Mouse (Mus musculus): ENCODE results near the gene Ksr2.

Ksr2 gene

DNA sequence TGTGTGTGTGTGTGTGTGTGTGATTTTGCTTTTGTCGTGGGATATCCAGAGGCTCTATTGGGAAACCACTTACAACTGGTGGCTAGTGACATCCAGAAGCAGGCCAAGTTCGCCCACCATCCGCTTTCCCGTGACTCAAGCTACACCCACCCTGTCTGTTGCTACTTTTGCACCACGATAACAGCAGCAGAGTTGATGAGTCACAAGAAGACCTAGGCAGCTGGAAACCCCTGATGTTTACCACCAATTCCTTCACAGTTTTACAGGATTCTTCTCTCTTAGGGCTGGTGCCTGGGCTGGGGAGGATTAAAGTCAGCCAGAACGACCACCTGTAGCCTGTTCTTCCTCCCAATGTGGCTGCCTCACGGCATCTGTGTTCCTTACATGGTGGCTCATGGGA is 277.5 kb downstream of the Ksr2 start:
- DNase-seq (ENCODE audit: low spot score), result no peak

DNA sequence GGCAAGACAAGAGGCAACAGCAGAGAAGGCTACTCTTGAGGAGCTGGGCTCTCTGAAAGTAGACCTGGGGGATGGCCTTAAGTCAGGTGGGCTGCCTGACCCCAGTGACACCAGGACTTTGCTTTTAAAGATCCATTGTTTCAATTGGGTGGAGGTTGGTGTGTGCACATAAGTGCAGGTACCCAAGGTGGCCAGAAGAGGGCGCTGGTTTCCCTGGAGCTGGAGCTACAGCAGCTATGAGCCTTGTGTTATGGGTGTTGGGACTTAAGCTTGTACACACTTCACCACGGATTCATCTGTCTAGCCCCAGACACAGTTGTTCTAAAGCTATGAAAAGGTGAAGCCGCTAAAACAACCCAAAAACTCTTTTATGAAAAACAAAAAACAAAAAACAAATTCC is 279.8 kb downstream of the Ksr2 start:
- DNase-seq (ENCODE audit: low spot score), result no peak

DNA sequence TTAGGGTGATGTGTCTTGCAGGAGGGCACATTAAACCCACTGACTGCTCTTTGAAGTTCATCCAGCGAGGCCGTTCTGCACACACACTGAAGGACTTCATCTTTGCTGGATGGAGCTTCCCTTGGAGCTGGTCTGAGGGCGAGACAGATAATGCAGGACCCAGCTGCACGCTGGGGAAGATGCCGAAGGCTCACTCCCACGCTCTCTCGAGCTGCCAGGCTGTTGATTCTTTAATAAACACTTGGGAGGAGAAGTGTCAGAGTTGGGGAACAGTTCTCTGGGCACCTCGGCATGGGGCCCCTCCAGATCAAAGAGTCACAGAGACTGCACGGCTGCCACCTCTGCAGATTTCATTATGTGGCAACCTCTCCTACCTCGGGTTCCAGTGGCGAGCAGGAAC is 280.8 kb downstream of the Ksr2 start:
- no peak for DNase-seq (ENCODE audit: low spot score)

DNA sequence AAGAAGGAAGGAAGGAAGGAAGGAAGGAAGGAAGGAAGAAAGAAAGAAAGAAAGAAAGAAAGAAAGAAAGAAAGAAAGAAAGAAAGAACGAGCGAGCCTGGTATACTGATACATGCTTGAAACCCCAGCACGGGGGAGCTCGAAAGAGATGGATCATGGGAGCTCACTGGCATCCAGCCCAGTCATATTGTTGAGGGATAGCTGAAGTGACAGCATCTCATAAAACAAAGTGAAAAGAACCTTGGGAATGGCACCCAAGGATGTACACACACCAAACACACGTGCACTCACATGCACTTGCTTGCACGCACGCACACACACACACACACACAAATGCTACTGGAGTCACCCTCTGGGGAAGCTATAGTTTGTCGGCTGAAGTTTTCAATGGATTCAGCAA is 282.6 kb downstream of the Ksr2 start:
- no peak for DNase-seq (ENCODE audit: low spot score)

DNA sequence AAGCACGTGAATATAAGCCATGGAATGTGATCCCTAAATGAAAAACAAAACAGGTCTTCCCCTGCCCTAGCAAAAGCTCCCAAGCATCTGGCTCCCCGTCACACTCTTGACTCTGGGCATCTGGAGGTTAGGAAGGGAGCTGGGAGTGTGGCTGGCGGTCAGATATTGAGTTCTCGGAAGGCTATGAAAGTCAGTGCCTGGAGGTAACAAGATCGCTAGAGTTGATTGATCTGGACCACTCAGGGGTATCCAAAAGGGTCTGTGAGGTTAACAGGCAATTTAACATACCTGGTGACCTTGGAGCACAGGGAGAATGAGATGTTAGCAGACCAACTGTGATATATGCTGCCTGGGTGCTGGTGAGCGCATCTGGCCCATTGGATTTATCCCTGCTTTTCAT is 283.8 kb downstream of the Ksr2 start:
- no peak for DNase-seq (ENCODE audit: low spot score)

DNA sequence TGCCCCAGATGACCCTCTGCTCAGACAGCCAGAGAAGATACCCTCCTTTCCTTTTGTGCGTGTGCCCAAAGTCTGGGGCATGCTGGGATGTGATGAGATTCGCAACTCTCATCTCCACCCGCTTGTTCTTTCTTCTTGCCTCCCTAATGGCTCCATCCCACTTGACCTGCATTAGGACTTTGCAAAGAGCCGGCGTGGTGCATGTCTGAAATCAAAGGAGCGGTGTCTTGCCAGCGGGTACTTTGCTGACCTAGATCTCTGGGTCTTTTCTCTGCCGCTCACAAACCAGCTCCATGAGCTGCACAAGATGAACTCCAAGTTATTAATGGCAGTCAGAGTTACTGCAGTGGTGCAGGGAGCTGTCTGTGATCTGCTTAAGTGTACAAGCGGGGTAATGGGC is 290.6 kb downstream of the Ksr2 start:
- DNase-seq (ENCODE audit: low spot score), result no peak

DNA sequence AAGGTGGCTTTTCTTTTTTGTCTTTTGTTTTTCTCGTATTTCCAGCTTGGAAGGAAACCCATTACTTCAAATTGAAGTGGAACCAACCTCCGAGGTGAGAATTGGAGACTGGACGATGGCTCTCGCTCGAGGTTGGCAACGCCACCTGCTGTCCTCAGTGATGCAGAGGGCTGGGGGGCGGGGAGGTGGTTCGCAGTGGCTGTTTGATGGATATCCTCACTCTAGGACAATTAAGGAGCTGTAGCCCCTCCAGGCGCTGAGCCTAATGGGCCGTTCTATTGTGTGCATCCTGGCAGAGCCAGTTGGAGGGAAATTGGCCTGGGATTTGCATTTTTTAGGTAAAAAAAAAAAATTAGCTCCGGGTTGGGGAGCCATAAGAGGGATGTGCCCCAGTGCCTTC is 292.8 kb downstream of the Ksr2 start:
- no peak for DNase-seq (ENCODE audit: low spot score)

DNA sequence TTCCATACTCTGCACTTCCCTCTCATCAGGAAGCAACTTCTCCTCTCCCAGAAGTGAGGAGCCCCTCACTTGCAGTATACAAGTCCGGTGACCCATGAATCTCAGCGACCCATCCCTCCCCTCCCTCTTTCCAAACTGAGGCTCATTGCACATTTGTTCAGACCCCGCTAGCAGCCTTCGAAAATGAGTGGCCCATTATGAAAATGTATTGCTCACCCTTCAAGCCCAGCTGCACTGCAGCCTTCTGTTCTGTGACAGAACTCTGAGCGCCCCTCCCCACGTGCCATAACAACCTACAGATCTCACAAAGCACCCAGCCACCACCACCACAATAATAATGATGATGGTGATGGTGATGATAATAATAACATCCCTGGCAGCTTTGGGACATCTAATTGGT is 295.5 kb downstream of the Ksr2 start:
- DNase-seq (ENCODE audit: low spot score), result no peak

DNA sequence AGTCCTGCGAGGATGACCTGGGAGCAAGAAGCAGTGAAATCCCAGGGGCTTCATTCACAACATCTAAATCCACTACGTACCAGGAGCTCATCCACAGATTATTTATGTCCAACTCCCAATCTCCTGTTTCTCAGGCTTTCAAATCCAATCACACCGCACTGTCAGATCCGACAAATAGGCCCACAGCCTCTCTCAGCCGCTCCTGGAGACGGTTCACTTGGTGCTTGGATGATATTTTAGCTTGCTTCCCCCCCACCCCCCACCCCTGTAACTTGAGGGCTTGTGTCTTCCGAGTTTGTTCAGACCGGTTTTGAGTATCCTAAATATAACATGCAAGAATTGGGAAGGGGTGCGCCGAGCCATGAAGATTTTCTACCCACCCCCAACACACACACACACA is 297.8 kb downstream of the Ksr2 start:
- no peak for DNase-seq (ENCODE audit: low spot score)

DNA sequence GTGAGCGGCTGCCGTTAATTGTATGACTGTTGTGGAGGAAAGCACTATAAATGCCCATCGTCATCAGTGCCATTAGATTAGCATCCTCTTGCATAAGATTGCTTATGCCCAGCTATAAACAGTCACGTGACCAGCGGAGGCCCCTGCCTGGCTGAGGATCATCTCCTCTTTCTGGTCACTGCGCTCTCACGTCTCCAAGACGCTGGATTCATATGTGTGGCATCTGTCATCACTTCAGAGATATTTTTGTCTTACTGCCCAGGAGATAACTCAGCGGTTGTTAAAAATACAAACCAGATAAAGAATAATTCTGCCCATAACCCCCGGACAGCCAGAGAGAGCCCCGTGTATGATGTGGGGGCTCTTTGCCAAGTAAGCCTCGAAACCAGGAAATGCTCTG is 298.4 kb downstream of the Ksr2 start:
- DNase-seq (ENCODE audit: low spot score), result no peak

DNA sequence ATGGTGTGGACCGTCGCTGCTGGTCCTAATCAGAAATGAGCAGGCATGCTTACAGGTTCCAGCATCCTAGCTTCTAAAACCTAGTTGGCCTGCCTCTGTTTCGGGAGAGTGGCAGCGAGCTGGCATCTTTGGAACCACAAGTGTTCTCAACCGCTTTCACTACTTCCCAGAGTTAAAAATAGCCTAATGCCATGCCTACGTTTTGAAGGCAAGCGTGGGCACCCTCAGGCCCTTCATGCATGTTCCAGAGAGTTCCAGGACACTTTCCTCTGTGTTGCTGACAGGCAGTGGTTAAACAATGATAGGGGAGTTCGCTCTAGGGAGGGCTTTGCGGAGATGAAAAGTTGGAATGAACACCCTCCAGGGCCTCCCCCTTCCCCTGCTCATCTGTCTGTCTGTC is 303.3 kb downstream of the Ksr2 start:
- DNase-seq (ENCODE audit: low spot score), result no peak

DNA sequence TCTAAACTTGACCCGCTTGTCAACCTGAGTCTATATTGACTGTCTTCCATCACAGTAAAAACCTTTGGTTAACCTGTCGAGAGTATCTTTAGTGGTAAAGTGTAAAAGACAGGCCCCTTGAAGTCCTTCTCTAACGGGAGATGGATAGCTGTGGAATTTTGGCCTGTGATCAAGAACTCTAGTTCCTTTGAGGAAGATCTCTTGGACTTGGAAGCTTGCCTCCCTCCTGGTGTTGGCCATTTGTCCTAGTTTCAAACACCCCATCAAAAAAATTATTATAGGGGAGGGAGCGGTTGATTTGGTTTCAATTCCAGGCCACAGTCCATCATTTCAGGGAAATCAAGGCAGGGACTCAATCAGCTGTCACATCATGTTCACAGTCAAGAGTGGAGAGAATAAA is 309.5 kb downstream of the Ksr2 start:
- DNase-seq (ENCODE audit: low spot score), result no peak

DNA sequence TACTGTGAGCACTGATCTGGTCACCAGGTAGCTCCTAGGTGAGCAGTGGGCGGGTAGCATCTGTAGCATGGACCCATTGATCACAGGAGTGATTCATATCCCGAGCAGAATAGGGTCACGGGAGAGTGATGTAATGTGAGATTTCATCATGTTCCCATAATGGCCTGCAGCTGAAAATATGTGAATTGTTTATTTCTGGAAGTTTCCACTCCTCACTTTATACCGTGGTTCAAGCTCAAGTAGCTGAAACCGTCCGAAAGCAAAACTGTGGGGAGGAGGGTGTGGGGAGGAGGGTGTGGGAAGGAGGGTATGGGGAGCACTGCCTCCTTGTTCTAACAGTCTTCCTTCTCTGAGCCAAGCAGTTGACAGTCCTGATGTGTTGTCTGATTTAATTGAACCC is 312.7 kb downstream of the Ksr2 start:
- no peak for DNase-seq (ENCODE audit: low spot score)

DNA sequence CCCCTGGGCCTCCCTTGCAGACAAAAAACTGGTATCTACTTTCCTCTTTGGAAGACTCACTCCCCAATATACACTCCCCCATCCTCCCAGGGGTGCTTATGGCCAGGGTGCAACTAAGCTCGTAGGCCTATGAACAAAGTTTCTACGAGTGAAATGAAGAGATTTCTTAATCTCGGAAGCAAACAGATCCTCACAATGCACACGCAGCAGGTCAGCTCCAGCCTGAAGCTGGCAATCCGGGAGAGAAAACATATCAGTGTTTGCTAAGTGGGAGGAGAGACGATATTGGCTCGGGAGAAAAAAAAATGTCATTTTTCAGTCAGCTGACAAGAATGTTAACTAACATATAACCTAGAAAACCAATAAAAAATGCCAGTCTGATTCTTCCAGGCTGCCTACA is 313.3 kb downstream of the Ksr2 start:
- no peak for DNase-seq (ENCODE audit: low spot score)

DNA sequence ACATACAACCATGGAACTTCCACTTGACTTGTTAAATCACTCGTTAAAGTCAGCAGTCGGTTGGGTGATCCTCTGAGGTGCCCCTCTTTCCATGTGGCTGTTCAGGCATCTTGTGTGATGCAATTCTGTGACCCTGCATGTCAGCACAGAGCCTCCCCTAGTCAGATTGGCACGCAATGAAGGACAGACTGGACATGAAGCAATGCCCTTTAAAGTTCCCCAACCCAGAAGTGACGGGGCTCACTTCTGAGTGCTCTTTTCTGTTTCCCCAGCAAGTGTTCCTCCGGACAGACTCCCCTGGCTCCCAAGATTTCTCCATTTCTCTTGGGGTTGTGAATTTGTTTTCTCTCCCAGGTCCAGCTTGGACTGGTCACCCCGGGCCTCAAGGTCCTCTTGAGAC is 317.5 kb downstream of the Ksr2 start:
- DNase-seq (ENCODE audit: low spot score), result no peak

DNA sequence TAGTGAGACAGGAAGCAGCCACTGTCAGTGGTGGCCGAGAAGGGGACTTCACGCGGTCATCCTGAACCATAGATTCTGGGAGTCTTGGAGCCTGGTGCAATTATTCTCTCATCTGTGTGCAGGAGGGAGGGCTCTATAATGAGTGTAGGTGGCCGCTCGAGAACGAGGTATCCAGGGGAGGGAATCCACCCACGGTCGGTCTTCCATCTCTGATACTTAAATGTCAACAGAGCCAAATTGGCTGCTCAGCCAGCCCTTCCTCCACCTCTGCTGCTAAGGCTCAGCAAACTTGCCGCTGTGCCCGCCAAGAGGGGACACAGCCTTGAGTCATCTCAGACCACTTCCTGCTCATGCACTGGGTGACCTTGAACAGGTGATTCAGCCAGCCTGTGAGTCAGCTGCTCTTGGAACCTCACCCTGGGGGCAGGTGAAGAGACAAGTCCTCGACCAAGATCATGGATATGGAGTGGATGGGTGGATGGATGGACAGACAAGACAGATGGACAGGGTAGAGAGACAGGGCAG is 330.9 kb downstream of the Ksr2 start:
- no peak for DNase-seq (ENCODE audit: low spot score)

DNA sequence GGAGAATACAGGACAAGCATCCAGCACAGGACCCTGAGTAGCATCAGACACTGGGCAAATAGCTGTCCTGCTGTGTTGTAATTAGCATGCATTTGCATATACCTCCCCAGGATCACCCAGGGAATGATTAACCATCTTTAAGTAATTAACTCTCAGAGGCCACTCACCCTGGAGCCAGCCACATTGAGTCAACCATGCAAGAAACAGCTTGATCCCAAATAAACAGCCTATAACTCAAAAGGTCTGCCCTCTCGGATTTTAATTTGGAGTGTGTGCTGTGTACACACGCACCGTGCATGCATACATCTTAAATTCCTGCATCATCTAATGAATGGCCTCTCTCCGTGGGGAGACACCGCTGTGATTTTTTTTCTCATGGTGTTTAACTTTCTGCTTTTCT is 335.6 kb downstream of the Ksr2 start:
- no peak for DNase-seq (ENCODE audit: low spot score)

DNA sequence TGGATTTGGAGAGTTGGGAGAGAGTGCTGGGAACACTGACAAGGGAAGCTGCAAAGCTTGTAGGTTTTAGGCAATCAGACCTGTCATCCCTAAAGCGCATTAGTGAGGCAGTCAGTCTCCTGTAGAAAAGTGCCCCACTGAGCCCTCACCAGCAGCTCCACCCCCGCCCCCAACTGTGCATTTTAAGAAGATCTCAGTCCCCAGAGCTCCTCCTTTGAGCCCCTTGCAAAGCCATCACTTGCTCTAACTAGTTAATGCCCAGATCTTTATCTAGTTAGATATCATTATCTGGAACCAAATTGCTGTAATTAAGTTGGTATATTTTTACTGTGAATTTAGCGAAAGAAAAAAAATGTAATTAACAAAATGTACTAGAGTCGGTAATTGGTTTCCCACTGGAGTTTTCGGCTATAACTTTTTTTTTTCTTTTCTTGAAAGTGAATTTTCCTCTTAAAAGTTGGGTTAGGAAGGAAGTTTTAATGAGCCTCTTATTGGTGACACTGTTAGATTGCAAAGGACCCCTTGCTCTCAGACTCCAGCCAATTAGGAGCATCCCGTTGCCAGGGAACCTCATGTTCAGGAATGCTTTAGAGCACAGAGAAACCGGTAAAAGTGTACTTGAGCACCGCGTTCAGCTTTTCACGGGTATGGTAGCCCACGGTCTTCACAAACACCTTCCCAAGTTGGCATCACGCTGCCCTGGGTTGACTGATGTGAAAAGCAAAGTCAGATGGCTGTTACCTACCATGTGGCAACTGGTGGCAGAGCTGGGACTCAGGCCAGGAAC is 344.1 kb downstream of the Ksr2 start:
- DNase-seq (ENCODE audit: low spot score), result no peak

DNA sequence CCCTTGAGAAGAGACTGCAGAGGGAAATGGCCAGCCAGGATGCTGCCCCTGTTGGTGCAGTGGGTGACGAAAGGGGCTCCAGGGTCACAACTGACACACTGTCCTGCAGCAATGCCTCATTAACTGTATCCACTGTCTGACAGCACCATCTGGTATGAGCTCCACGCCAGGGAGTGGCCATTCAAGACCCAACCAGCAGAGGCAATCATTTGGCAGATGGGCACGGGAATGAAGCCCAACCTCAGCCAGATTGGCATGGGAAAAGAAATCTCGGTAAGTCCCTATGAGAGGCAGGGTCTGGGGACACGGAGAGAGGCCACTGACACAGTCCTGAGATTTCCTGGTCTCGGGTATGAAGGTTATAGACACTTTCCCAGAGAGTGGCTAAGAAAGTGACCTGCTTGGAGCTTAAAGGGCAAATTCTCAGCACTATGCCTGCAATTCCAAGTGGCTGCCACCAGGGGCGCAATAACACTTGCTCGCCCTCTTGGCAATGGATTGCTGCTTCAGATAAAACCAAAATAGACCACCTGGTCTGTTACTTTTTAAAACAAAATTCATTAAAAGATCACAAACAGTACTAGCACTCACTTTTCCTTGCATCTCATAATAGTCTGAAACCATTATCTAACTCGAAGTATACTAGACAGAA is 347.5 kb downstream of the Ksr2 start:
- DNase-seq (ENCODE audit: low spot score), result no peak

DNA sequence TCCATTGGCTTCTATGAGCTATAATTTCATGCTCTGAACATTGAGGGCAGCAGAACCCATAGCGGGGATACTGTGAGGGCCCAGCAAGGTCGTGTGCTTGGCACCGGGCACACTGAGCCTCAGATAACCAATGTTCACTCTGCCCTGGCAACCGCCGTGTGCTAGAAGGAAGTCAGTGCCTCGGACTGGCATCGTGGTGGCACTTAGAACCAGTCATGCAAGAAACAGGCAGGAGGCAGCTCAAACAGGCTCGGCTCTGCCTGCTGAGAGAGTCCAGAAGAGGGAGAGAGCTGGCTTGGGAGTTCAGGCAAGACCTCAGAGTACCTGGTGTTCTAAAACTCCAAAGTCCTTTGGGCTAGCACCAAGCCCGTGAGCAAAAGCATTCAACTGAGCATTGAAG is 350.7 kb downstream of the Ksr2 start:
- DNase-seq (ENCODE audit: low spot score), result no peak

DNA sequence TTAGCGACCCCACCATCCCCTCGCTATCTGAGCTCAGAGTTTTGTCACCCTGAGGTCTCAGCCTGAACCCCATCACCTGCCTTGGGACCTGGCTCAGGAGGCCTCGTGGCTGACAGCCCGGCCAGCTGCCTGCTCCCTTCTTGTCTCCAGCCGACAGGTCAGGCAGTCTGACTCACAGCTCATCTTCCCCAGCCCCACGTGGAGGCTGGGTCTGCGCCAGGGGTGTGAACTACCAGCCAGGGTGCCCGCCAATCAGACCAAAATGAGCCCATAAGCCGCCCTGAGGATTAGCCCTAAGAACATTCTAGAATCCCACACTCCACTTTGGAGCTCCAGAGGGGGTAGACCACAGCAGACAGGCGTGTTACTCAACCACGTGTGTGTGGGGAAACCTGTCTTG is 365.4 kb downstream of the Ksr2 start:
- no peak for DNase-seq (ENCODE audit: low spot score)

DNA sequence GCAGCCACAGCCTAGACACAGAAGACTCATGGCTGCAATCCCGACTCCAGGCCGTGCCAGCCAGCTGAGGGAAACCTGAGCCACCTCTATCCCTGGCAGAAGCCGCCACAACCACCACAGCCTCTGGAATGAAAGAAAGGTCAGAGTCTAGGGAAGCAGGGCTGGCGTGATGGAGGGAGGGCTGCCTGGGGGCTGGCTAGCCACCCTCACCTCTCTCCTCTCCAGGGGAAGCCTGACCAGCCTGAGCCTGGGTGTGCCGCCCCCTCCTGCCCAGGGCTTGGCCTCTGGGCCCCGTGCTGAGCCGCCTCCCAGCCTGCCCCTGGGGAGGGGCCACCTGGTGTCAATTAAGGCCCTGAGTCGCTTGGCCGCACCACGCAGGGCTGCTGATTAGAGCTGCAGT is 366.9 kb downstream of the Ksr2 start, which contains the start of gene Nos1:
Gene Nos1, plus strand, starts transcription at position 352 of the 400 bp plus-strand sequence.
- DNase-seq (ENCODE audit: low spot score), result no peak

DNA sequence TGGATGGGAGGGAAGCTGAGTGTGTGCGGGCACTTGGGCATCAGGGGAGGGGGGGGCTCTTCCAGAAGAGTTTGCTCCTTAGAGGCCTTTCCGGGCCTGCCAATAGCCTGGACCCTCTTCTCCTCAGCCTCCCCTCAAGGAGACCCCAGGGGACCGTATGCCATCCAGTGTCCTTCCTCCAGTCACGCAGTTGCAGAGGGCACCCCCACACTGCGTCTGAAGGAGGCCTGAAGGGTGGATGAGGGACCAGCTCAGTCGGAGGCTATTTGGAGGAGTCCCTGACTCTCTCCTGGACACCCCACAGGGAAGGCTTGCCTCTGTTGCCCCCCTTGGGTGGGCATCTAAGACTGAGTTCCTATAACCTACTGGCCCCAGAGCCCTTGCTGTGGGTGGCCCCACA is 367.4 kb downstream of the Ksr2 start:
- no peak for DNase-seq (ENCODE audit: low spot score)

DNA sequence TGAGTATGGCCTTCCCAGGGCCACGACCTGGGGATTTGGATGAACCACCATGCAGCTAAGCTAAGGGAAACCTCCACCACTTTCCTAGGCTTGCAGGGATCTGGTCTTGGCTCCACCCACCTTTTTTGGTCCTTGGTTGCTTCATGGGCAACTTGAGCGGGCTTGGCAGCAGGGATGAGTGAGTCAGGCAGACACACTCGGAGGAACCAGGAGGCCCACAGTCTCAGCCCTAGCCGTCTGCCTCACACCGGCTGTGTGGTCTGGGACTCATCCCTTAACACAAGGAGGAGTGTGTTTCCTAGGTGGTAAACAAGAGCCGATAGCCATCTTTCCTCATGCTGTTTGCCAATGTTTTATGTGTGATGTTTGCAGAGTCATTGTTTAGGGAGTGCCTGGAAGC is 376.3 kb downstream of the Ksr2 start:
- no peak for DNase-seq (ENCODE audit: low spot score)

All from ovary, postnatal 10 days (tissue).